Mouse (Mus musculus) forebrain, embryonic 14.5 days (tissue): Measurements from ENCODE around the gene Slc16a3. TPM values are rescaled to one million over a fixed set of nuclear protein-coding genes. Genes with fewer than 3 reads are reported as not detected.

Experiments
- ATAC-seq: fragments of 200-750 bp; cut with Nextera tagmentation; 2 replicates; pipeline ENCODE4 v1.8.0; 2017; ENCODE audit warnings: mild to moderate bottlenecking, moderate library complexity
- DNase-seq: peaks from one replicate; pipeline ENCODE4 v3.0.0-alpha.2; 2015; ENCODE audit warnings: low spot score
- H3K27ac ChIP-seq: fragments of 300-500 bp; sonication (generic); 2 replicates; pipeline ENCODE4 v1.5.1; 2014; ENCODE audit warnings: low read depth, mild to moderate bottlenecking, control low read depth, low read length, moderate library complexity
- H3K27me3 ChIP-seq: fragments of 300-500 bp; sonication (generic); replicated peaks from 2 replicates; pipeline ENCODE4 v1.6.1; 2014; ENCODE audit warnings: low read length, control low read depth, mixed read lengths; ENCODE audit not compliant: control insufficient read depth, insufficient read depth
- H3K36me3 ChIP-seq: fragments of 300-500 bp; sonication (generic); 2 replicates; pipeline ENCODE4 v1.6.1; 2014; ENCODE audit warnings: low read length, control low read depth; ENCODE audit not compliant: control insufficient read depth, insufficient read depth
- H3K4me1 ChIP-seq: fragments of 300-500 bp; sonication (generic); 2 replicates; pipeline ENCODE4 v1.6.1; 2014; ENCODE audit warnings: antibody characterized with exemption, low read length, control low read depth; ENCODE audit not compliant: control insufficient read depth, insufficient read depth
- H3K4me2 ChIP-seq: fragments of 300-500 bp; sonication (generic); 2 replicates; pipeline ENCODE4 v1.6.1; 2014; ENCODE audit warnings: mild to moderate bottlenecking, control low read depth, low read length
- H3K4me3 ChIP-seq: fragments of 300-500 bp; sonication (generic); 2 replicates; pipeline ENCODE4 v1.5.1; 2014; ENCODE audit warnings: low read depth, low read length, control low read depth
- H3K9ac ChIP-seq: fragments of 300-500 bp; sonication (generic); 2 replicates; pipeline ENCODE4 v1.6.1; 2014; ENCODE audit warnings: mild to moderate bottlenecking, low read length, control low read depth, moderate library complexity
- H3K9me3 ChIP-seq: fragments of 300-500 bp; sonication (generic); replicated peaks from 2 replicates; pipeline ENCODE4 v1.6.1; 2016; ENCODE audit warnings: low read length, control low read depth, mixed read lengths; ENCODE audit not compliant: control insufficient read depth
- WGBS: fragments of 180-500 bp; shearing (Covaris S2); extraction: QIAGEN DNeasy Blood & Tissue Kit; methylation state at CpG from one replicate; pipeline ENCODE4 v1.1.7; 2014; 5-methylcytosine and 5-hydroxymethylcytosine counted together
- polyA plus RNA-seq: library from polyadenylated mRNA; unstranded; fragments of >200 nt; fragmentation: Nextera tagmentation; extraction: Ambion mirVana; gene quantifications from 2 replicates; pipeline ENCODE4 v1.2.1, GENCODE M21; 2014

Slc16a3 gene
- 3.8 and 5.6 TPM in 2 replicates for polyA plus RNA-seq

- Histone ChIP-seq H3K27me3 (peaks cover 21% of the 10 kb centered on the region), H3K4me2 (peak within 1 kb of the TSS; percentile 65), H3K4me3 (peak within 1 kb of the TSS; percentile 43), H3K36me3 (no peaks in the 10 kb centered on the region), H3K4me1 (peaks cover 23% of the 10 kb centered on the region), H3K27ac (no peak within 1 kb of the TSS), H3K9ac (peak within 1 kb of the TSS; percentile 50), H3K9me3 (no peaks in the 10 kb centered on the region)
- ATAC-seq (no peak), DNase-seq (no peak)
- WGBS: 41% methylated on average over 12 of the region's 12 CpGs
Observed at GRCm38 (mm10) chr11:120948328-120948727, at the start of gene Slc16a3. Gene Slc16a3 (plus strand): TSS chr11:120948480.

- Histone ChIP-seq H3K9ac (no peak overlapping the region), H3K4me3 (no peak overlapping the region), H3K36me3 (peaks cover 26% of the 10 kb centered on the region), H3K27ac (no peak overlapping the region), H3K4me1 (no peaks in the 10 kb centered on the region), H3K9me3 (no peaks in the 10 kb centered on the region), H3K27me3 (no peaks in the 10 kb centered on the region), H3K4me2 (no peak overlapping the region)
- DNase-seq (no peak), ATAC-seq (no peak)
- WGBS: 89% methylated on average over 8 of the region's 8 CpGs
Observed at GRCm38 (mm10) chr11:120900276-120901244, 47.7 kb upstream of the Slc16a3 start.

GRCm38 (mm10) chr11:120901729-120902486 is 46.4 kb upstream of the Slc16a3 start:
- Histone ChIP-seq H3K27ac (no peak overlapping the region), H3K36me3 (peaks cover 23% of the 10 kb centered on the region), H3K4me2 (no peak overlapping the region), H3K9ac (no peak overlapping the region), H3K9me3 (no peaks in the 10 kb centered on the region), H3K4me3 (no peak overlapping the region), H3K4me1 (no peaks in the 10 kb centered on the region), H3K27me3 (no peaks in the 10 kb centered on the region)
- ATAC-seq: no peak
- DNase-seq: no peak
- 81% methylated on average over 21 of the region's 21 CpGs for WGBS

GRCm38 (mm10) chr11:120902487-120903142 is 45.7 kb upstream of the Slc16a3 start:
- 60% methylated on average over 10 of the region's 10 CpGs for WGBS

GRCm38 (mm10) chr11:120903159-120903850 is 45.0 kb upstream of the Slc16a3 start:
- DNase-seq: no peak
- Histone ChIP-seq H3K27ac (no peak overlapping the region), H3K4me1 (no peaks in the 10 kb centered on the region), H3K27me3 (no peaks in the 10 kb centered on the region), H3K4me3 (no peak overlapping the region), H3K9ac (no peak overlapping the region), H3K9me3 (no peaks in the 10 kb centered on the region), H3K4me2 (no peak overlapping the region), H3K36me3 (peaks cover 17% of the 10 kb centered on the region; the same call in 1 of the 2 replicates)
- 87% methylated on average over 24 of the region's 24 CpGs for WGBS
- ATAC-seq: no peak

More at GRCm38 (mm10) chr11:120902487-120903142, 45.7 kb upstream of the Slc16a3 start:
- DNase-seq (no peak), ATAC-seq (no peak)
- Histone ChIP-seq H3K9me3 (no peaks in the 10 kb centered on the region), H3K9ac (no peak overlapping the region), H3K27me3 (no peaks in the 10 kb centered on the region), H3K4me3 (no peak overlapping the region), H3K36me3 (peaks cover 18% of the 10 kb centered on the region), H3K4me1 (no peaks in the 10 kb centered on the region), H3K27ac (no peak overlapping the region), H3K4me2 (no peak overlapping the region)

GRCm38 (mm10) chr11:120904561-120904960 is 43.7 kb upstream of the Slc16a3 start:
- 99% methylated on average over 3 of the region's 3 CpGs for WGBS
- peaks cover 17% of the 10 kb centered on the region; the same call in 1 of the 2 replicates for H3K36me3 ChIP-seq

GRCm38 (mm10) chr11:120905430-120905873 is 42.8 kb upstream of the Slc16a3 start:
- H3K4me1 ChIP-seq: no peaks in the 10 kb centered on the region
- H3K4me3 ChIP-seq: no peak overlapping the region
- H3K4me2 ChIP-seq: no peak overlapping the region
- H3K27ac ChIP-seq: no peak overlapping the region
- no peaks in the 10 kb centered on the region for H3K27me3 ChIP-seq
- DNase-seq (peak; percentile 69), ATAC-seq (0 out of 2 replicates have a peak, but pooled peaks have one; percentile 52)
- 0% methylated on average over 1 of the region's 1 CpGs for WGBS
- H3K36me3 ChIP-seq: peaks cover 14% of the 10 kb centered on the region; the same call in 1 of the 2 replicates
- H3K9ac ChIP-seq: no peak overlapping the region
- no peaks in the 10 kb centered on the region for H3K9me3 ChIP-seq

More at GRCm38 (mm10) chr11:120904561-120904960, 43.7 kb upstream of the Slc16a3 start:
- ATAC-seq (no peak), DNase-seq (no peak)
- Histone ChIP-seq H3K4me3 (no peak overlapping the region), H3K27ac (no peak overlapping the region), H3K9me3 (no peaks in the 10 kb centered on the region), H3K9ac (no peak overlapping the region), H3K27me3 (no peaks in the 10 kb centered on the region), H3K4me1 (no peaks in the 10 kb centered on the region), H3K4me2 (no peak overlapping the region)

GRCm38 (mm10) chr11:120913796-120914195 is 34.5 kb upstream of the Slc16a3 start:
- ATAC-seq (no peak), DNase-seq (no peak)
- no peak overlapping the region for H3K9ac ChIP-seq
- H3K36me3 ChIP-seq: peaks cover 18% of the 10 kb centered on the region
- WGBS: 94% methylated on average over 4 of the region's 4 CpGs
- H3K4me2 ChIP-seq: no peak overlapping the region
- no peak overlapping the region for H3K4me3 ChIP-seq
- no peaks in the 10 kb centered on the region for H3K4me1 ChIP-seq
- H3K27ac ChIP-seq: no peak overlapping the region
- no peaks in the 10 kb centered on the region for H3K27me3 ChIP-seq
- no peaks in the 10 kb centered on the region for H3K9me3 ChIP-seq
